8 mouse cellular contexts compared by ENCODE assay signal in genomic region chr6:122810022-122810614, GRCm38 (mm10). TPM values are rescaled to one million over a fixed set of nuclear protein-coding genes. Genes with fewer than 3 reads are reported as not detected.
DNase-seq lines count a peak whose midpoint lies in the region; ATAC-seq and TF ChIP-seq lines count a peak whose summit lies in the region.

No protein-coding gene starts in this region.

- H3K36me3 ChIP-seq in spleen, adult 2 months (ENCODE audit: control insufficient read depth, insufficient read depth, low read length): no peaks in the 10 kb centered on the region
- no peaks in the 10 kb centered on the region for H3K36me3 ChIP-seq in hindbrain, embryonic 15.5 days
- no peaks in the 10 kb centered on the region for H3K36me3 ChIP-seq in midbrain, embryonic 15.5 days (replicated peaks)

- peaks cover 7% of the 10 kb centered on the region; the same call in 1 of the 2 replicates for H3K4me1 ChIP-seq in spleen, adult 2 months (ENCODE audit: control insufficient read depth, insufficient read depth, insufficient read length)
- peaks cover 12% of the 10 kb centered on the region for H3K4me1 ChIP-seq in hindbrain, embryonic 15.5 days (replicated peaks)
- peaks cover 11% of the 10 kb centered on the region for H3K4me1 ChIP-seq in midbrain, embryonic 15.5 days

- H3K27ac ChIP-seq in spleen, adult 2 months (ENCODE audit: insufficient read depth, low read length): peak overlapping the region; percentile 100
- H3K27ac ChIP-seq in hindbrain, embryonic 15.5 days (replicated peaks): peak overlapping the region; percentile 99
- peak overlapping the region; percentile 98 for H3K27ac ChIP-seq in midbrain, embryonic 15.5 days

- ATAC-seq in hindbrain, embryonic 15.5 days (ENCODE audit: low FRiP score, low read depth): no peak; the same call in 1 of the 2 replicates
- peak; percentile 6 for ATAC-seq in midbrain, embryonic 15.5 days (replicated peaks)

- WGBS in spleen, adult 2 months: under 1% methylated on average over 11 of the region's 11 CpGs
- WGBS in hindbrain, embryonic 15.5 days: 1% methylated on average over 11 of the region's 11 CpGs
- WGBS in midbrain, embryonic 15.5 days: 2% methylated on average over 11 of the region's 11 CpGs

- H3K27me3 ChIP-seq in spleen, adult 2 months (ENCODE audit: control insufficient read depth, insufficient read depth, low read length): no peaks in the 10 kb centered on the region
- no peaks in the 10 kb centered on the region for H3K27me3 ChIP-seq in hindbrain, embryonic 15.5 days
- H3K27me3 ChIP-seq in midbrain, embryonic 15.5 days (replicated peaks): no peaks in the 10 kb centered on the region

- no peaks in the 10 kb centered on the region for H3K9me3 ChIP-seq in hindbrain, embryonic 15.5 days
- H3K9me3 ChIP-seq in midbrain, embryonic 15.5 days: no peaks in the 10 kb centered on the region

- H3K4me3 ChIP-seq in spleen, adult 2 months (ENCODE audit: extremely low read depth, insufficient read depth, insufficient read length): peak overlapping the region; percentile 61
- H3K4me3 ChIP-seq in hindbrain, embryonic 15.5 days: peak overlapping the region; percentile 85
- peak overlapping the region; percentile 70 for H3K4me3 ChIP-seq in midbrain, embryonic 15.5 days

- peak overlapping the region; percentile 59 for H3K9ac ChIP-seq in hindbrain, embryonic 15.5 days
- peak overlapping the region; percentile 50 for H3K9ac ChIP-seq in midbrain, embryonic 15.5 days

- TF ChIP-seq CTCF in spleen, adult 2 months (IDR thresholded peaks at IDR 0.05; ENCODE audit: extremely low read depth, insufficient read depth, insufficient read length, insufficient replicate concordance): no peak

- peak overlapping the region; percentile 80 for H3K4me2 ChIP-seq in hindbrain, embryonic 15.5 days
- peak overlapping the region; percentile 60 for H3K4me2 ChIP-seq in midbrain, embryonic 15.5 days

- TF ChIP-seq POLR2A in spleen, adult 2 months (IDR thresholded peaks at IDR 0.05; ENCODE audit: low read depth, low read length): no peak

- DNase-seq in cerebellum, postnatal 10 days: peak; percentile 54 to 73
- no peak for DNase-seq in cerebellum, adult 9-11 months
- DNase-seq in spleen, adult 2 months (ENCODE audit: low read depth in 1 of 2, low spot score in 2 of 2): peak in 1 of 2 experiments; percentile 70
- DNase-seq in spleen, adult 12 weeks (ENCODE audit: low spot score): no peak
- DNase-seq in MN1 (ENCODE audit: low spot score): no peak
- DNase-seq in right cerebral cortex, postnatal 36 days (ENCODE audit: low spot score in 2 of 2): no peak

RNA-seq across cellular contexts. Expression of gene Slc2a3, which starts 8.7 kb away (rescaled TPM):
- 17.8 and 18.5 TPM in 2 replicates for polyA plus RNA-seq in spleen, adult 2 months (2012; rRNA removed)
- polyA plus RNA-seq in hindbrain, embryonic 15.5 days (2015; fragmentation: Nextera tagmentation; extraction: Ambion mirVana): 43.4 and 44.5 TPM in 2 replicates
- 34.6 and 36.8 TPM in 2 replicates for polyA plus RNA-seq in midbrain, embryonic 15.5 days (2015; fragmentation: Nextera tagmentation; extraction: Ambion mirVana)

RNA-seq across cellular contexts. Expression of gene Foxj2, which starts 9.6 kb away (rescaled TPM):
- 14.8 and 16.7 TPM in 2 replicates for polyA plus RNA-seq in spleen, adult 2 months (2012; rRNA removed)
- polyA plus RNA-seq in hindbrain, embryonic 15.5 days (2015; fragmentation: Nextera tagmentation; extraction: Ambion mirVana): 8.2 and 9.0 TPM in 2 replicates
- 8.3 and 9.1 TPM in 2 replicates for polyA plus RNA-seq in midbrain, embryonic 15.5 days (2015; fragmentation: Nextera tagmentation; extraction: Ambion mirVana)

RNA-seq across cellular contexts. Expression of gene C3ar1, which starts 45.8 kb away (rescaled TPM):
- 0.33 and 0.45 TPM in 2 replicates for polyA plus RNA-seq in spleen, adult 2 months (2012; rRNA removed)
- polyA plus RNA-seq in hindbrain, embryonic 15.5 days (2015; fragmentation: Nextera tagmentation; extraction: Ambion mirVana): 1.7 and 2.6 TPM in 2 replicates
- 1.4 and 1.6 TPM in 2 replicates for polyA plus RNA-seq in midbrain, embryonic 15.5 days (2015; fragmentation: Nextera tagmentation; extraction: Ambion mirVana)

Comparison
In these comparisons a context has a peak if more than half of its experiments do, and no peak if none do; other contexts are left out.
1. DNase-seq: peak in cerebellum, postnatal 10 days (2 of 2); none in cerebellum, adult 9-11 months (single experiment), spleen, adult 12 weeks (single experiment), MN1 (single experiment) and right cerebral cortex, postnatal 36 days (0 of 2).
2. Peak in every context shown above with its lines, with median percentiles within 50 percentile points of each other: H3K27ac ChIP-seq and H3K4me3 ChIP-seq.